ENCODE assay signal across 31 mouse cellular contexts in the genomic region with DNA sequence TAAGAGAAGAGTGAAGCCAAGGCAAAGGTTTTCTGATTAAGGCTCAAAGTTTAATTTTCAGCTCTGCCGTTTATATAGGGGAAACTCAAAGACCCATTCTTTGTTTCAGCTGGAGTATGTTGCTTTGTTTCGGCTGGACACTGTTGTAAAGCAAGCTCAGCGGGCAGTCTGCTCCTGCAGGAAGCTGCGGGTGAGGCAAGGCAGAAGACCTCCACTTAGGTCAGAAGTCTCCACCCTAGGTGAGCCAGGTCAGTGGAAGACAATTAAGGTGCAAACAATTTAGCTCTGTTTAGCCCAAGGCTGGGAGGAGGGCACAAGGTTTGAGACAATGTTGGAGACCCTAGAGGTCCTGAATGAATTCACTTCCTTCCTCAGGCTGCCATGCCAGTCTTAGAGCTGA. TPM values are rescaled to one million over a fixed set of nuclear protein-coding genes. Genes with fewer than 3 reads are reported as not detected.
DNase-seq lines count a peak whose midpoint lies in the region; ATAC-seq and TF ChIP-seq lines count a peak whose summit lies in the region.
"Had no signal": no experiment of that assay in that cellular context is flagged by ENCODE, and none has a peak within 500 bp of the region (broad histone marks: within the 10 kb centered on the region; RNA-seq: fewer than 3 reads in every experiment).

No protein-coding gene starts in this region.

- intact Hi-C loops in heart, postnatal 10 days (cut with DNase I): no loop called here

- no peaks in the 10 kb centered on the region for H3K9me3 ChIP-seq in hindbrain, embryonic 10.5 days
- no peaks in the 10 kb centered on the region for H3K9me3 ChIP-seq in hindbrain, embryonic 16.5 days (ENCODE audit: control insufficient read depth, low read length)
- H3K9me3 ChIP-seq in embryonic facial prominence, embryonic 10.5 days: no peaks in the 10 kb centered on the region
- H3K9me3 ChIP-seq: embryonic facial prominence, embryonic 13.5 days; forebrain, embryonic 12.5 days; G1E; hindbrain, embryonic 15.5 days; intestine, embryonic 15.5 days; limb, embryonic 15.5 days; lung, embryonic 15.5 days; midbrain, embryonic 10.5 days; neural tube, embryonic 12.5 days had no signal

- H3K4me1 ChIP-seq in hindbrain, embryonic 10.5 days (replicated peaks): peaks cover 42% of the 10 kb centered on the region
- H3K4me1 ChIP-seq in hindbrain, embryonic 16.5 days (ENCODE audit: control insufficient read depth, insufficient read depth, low read depth, low read length): no peaks in the 10 kb centered on the region
- H3K4me1 ChIP-seq in embryonic facial prominence, embryonic 10.5 days: peaks cover 48% of the 10 kb centered on the region
- no peaks in the 10 kb centered on the region for H3K4me1 ChIP-seq in thymus, adult 2 months (replicated peaks; ENCODE audit: control insufficient read depth, insufficient read depth, low read length)
- H3K4me1 ChIP-seq: intestine, embryonic 15.5 days; lung, embryonic 15.5 days had no signal

- H3K9ac ChIP-seq in hindbrain, embryonic 16.5 days (ENCODE audit: low read depth, low read length): no peak overlapping the region
- H3K9ac ChIP-seq: embryonic facial prominence, embryonic 13.5 days; forebrain, embryonic 12.5 days; hindbrain, embryonic 15.5 days; intestine, embryonic 15.5 days; limb, embryonic 15.5 days; liver, embryonic 14.5 days; lung, embryonic 15.5 days; neural tube, embryonic 12.5 days had no signal

- no peak overlapping the region for H3K4me2 ChIP-seq in hindbrain, embryonic 16.5 days (ENCODE audit: low read length)
- H3K4me2 ChIP-seq: embryonic facial prominence, embryonic 13.5 days; forebrain, embryonic 12.5 days; heart, embryonic 11.5 days; hindbrain, embryonic 15.5 days; intestine, embryonic 15.5 days; limb, embryonic 15.5 days; lung, embryonic 15.5 days; neural tube, embryonic 12.5 days had no signal

- no peaks in the 10 kb centered on the region for H3K36me3 ChIP-seq in hindbrain, embryonic 10.5 days
- no peaks in the 10 kb centered on the region for H3K36me3 ChIP-seq in hindbrain, embryonic 16.5 days (ENCODE audit: control insufficient read depth, insufficient read depth, low read length)
- no peaks in the 10 kb centered on the region for H3K36me3 ChIP-seq in embryonic facial prominence, embryonic 10.5 days (replicated peaks)
- no peaks in the 10 kb centered on the region for H3K36me3 ChIP-seq in thymus, adult 2 months (ENCODE audit: control insufficient read depth, insufficient read depth, low read length)
- H3K36me3 ChIP-seq: embryonic facial prominence, embryonic 13.5 days; forebrain, embryonic 12.5 days; G1E; hindbrain, embryonic 15.5 days; intestine, embryonic 15.5 days; limb, embryonic 15.5 days; lung, embryonic 15.5 days; midbrain, embryonic 10.5 days; neural tube, embryonic 12.5 days had no signal

- peak overlapping the region; percentile 29; the same call in 1 of the 2 replicates for H3K27ac ChIP-seq in hindbrain, embryonic 10.5 days
- H3K27ac ChIP-seq in hindbrain, embryonic 16.5 days (ENCODE audit: low read depth, low read length): no peak overlapping the region
- no peak overlapping the region for H3K27ac ChIP-seq in embryonic facial prominence, embryonic 10.5 days (replicated peaks)
- H3K27ac ChIP-seq in thymus, adult 2 months (ENCODE audit: control insufficient read depth, insufficient read depth, low read length): no peak overlapping the region
- H3K27ac ChIP-seq: embryonic facial prominence, embryonic 13.5 days; forebrain, embryonic 12.5 days; hindbrain, embryonic 15.5 days; intestine, embryonic 15.5 days; kidney, postnatal 0 days; limb, embryonic 15.5 days; liver, embryonic 14.5 days; lung, embryonic 15.5 days; midbrain, embryonic 10.5 days; neural tube, embryonic 12.5 days had no signal

- TF ChIP-seq POLR2A in thymus, adult 2 months (IDR thresholded peaks at IDR 0.05; ENCODE audit: control insufficient read depth, extremely low read depth, insufficient read depth, low read length, poor library complexity): no peak

- ATAC-seq in hindbrain, embryonic 16.5 days: no peak
- ATAC-seq: intestine, embryonic 15.5 days; midbrain, embryonic 16.5 days had no signal

- TF ChIP-seq CTCF in thymus, adult 2 months (IDR thresholded peaks at IDR 0.05; ENCODE audit: borderline replicate concordance, control insufficient read depth, extremely low read depth, insufficient read depth, low read length, poor library complexity): no peak

- no peak for DNase-seq in hindbrain, embryonic 10.5 days (ENCODE audit: low spot score)
- DNase-seq in testis, postnatal 10 days (ENCODE audit: low spot score): peak; percentile 32
- DNase-seq in testis, postnatal 14 days (ENCODE audit: low spot score): no peak
- DNase-seq in embryonic facial prominence, embryonic 10.5 days (ENCODE audit: low spot score): peak; percentile 7
- DNase-seq in lung, adult 18-20 months: no peak
- DNase-seq in thymus, adult 2 months: no peak
- no peak for DNase-seq in heart, postnatal 10 days
- DNase-seq: adrenal gland, postnatal 14 days; cerebellum, adult 11-12 months; cerebellum, adult 9-11 months; embryo, embryonic 11 days; gastrocnemius, postnatal 10 days; heart, adult 18-20 months; kidney, adult 8-10 months; left cerebral cortex, postnatal 4 days; right cerebral cortex, postnatal 4 days; thymus, postnatal 25 days had no signal

- H3K27me3 ChIP-seq in hindbrain, embryonic 10.5 days (ENCODE audit: insufficient read depth, poor library complexity, severe bottlenecking): peaks cover 5% of the 10 kb centered on the region; the same call in 1 of the 2 replicates
- H3K27me3 ChIP-seq in hindbrain, embryonic 16.5 days (replicated peaks; ENCODE audit: control insufficient read depth, insufficient read depth, low read length): no peaks in the 10 kb centered on the region
- H3K27me3 ChIP-seq in embryonic facial prominence, embryonic 10.5 days (replicated peaks; ENCODE audit: low read depth, poor library complexity, severe bottlenecking): 0 out of 2 replicates have a peak, but pooled peaks cover 3% of the 10 kb centered on the region
- no peaks in the 10 kb centered on the region for H3K27me3 ChIP-seq in thymus, adult 2 months (ENCODE audit: control insufficient read depth, insufficient read depth, low read length)
- H3K27me3 ChIP-seq: embryonic facial prominence, embryonic 13.5 days; forebrain, embryonic 12.5 days; hindbrain, embryonic 15.5 days; intestine, embryonic 15.5 days; limb, embryonic 15.5 days; neural tube, embryonic 12.5 days had no signal

- no peak overlapping the region for H3K4me3 ChIP-seq in hindbrain, embryonic 10.5 days
- H3K4me3 ChIP-seq in hindbrain, embryonic 16.5 days (ENCODE audit: low read length): no peak overlapping the region
- no peak overlapping the region for H3K4me3 ChIP-seq in embryonic facial prominence, embryonic 10.5 days
- no peak overlapping the region for H3K4me3 ChIP-seq in thymus, adult 2 months (ENCODE audit: control insufficient read depth, insufficient read depth, low read length)
- H3K4me3 ChIP-seq: embryonic facial prominence, embryonic 13.5 days; forebrain, embryonic 12.5 days; hindbrain, embryonic 15.5 days; intestine, embryonic 15.5 days; limb, embryonic 15.5 days; lung, embryonic 15.5 days; midbrain, embryonic 10.5 days; neural tube, embryonic 12.5 days had no signal

- 30% methylated on average over 4 of the region's 4 CpGs for WGBS in hindbrain, embryonic 10.5 days
- 27% methylated on average over 4 of the region's 4 CpGs for WGBS in hindbrain, embryonic 16.5 days
- WGBS in embryonic facial prominence, embryonic 10.5 days: 47% methylated on average over 4 of the region's 4 CpGs
- 94% methylated on average over 4 of the region's 4 CpGs for WGBS in thymus, adult 2 months

RNA-seq across cellular contexts. Expression of a gene that starts 42.0 kb away (rescaled TPM):
- 3.7 and 3.8 TPM in 2 replicates for polyA plus RNA-seq in hindbrain, embryonic 10.5 days (2016; fragmentation: Nextera tagmentation; extraction: Ambion mirVana)
- 2.5 and 6.8 TPM in 2 replicates for polyA plus RNA-seq in hindbrain, embryonic 16.5 days (2015; fragmentation: Nextera tagmentation; extraction: Ambion mirVana)
- polyA plus RNA-seq in embryonic facial prominence, embryonic 10.5 days (2016; fragmentation: Nextera tagmentation; extraction: Ambion mirVana): 5.0 and 5.4 TPM in 2 replicates
- 2.4 and 4.2 TPM in 2 replicates for polyA plus RNA-seq in thymus, adult 2 months (2012; rRNA removed)
- total RNA-seq in heart, postnatal 10 days (2021): 100 to 1,000 TPM; 140 to 148 TPM

Comparison
In these comparisons a context has a peak if more than half of its experiments do, and no peak if none do; other contexts are left out.
1. DNase-seq: peak in testis, postnatal 10 days (single experiment) and embryonic facial prominence, embryonic 10.5 days (single experiment); none in hindbrain, embryonic 10.5 days (single experiment), testis, postnatal 14 days (single experiment), lung, adult 18-20 months (0 of 2), thymus, adult 2 months (single experiment) and heart, postnatal 10 days (0 of 2).